Mouse (Mus musculus) MEL (cell line): Measurements from ENCODE around the gene Celf2.

ENCODE experiments used
- CTCF ChIP-seq, 3 experiments: IDR thresholded peaks in 2 of 3; conservative IDR thresholded peaks in 1 of 3; 2 replicates each; pipeline ENCODE4 v1.5.1; 2011 to 2012; ENCODE audit warnings: low read length in 3 of 3, low read depth in 2 of 3, mild to moderate bottlenecking in 2 of 3, improper control_type of control experiment in 1 of 3, inconsistent platforms in 1 of 3, mixed read lengths in 1 of 3, moderate library complexity in 1 of 3; ENCODE audit not compliant: control insufficient read depth in 1 of 3, insufficient read depth in 1 of 3, poor library complexity in 1 of 3, severe bottlenecking in 1 of 3
- ELF1 ChIP-seq: IDR thresholded peaks from 2 replicates; pipeline ENCODE4 v1.6.1; 2014; ENCODE audit warnings: low read depth, mild to moderate bottlenecking, inconsistent platforms, low read length, improper control_type of control experiment, moderate library complexity
- EP300 ChIP-seq, 2 experiments: IDR thresholded peaks; 2 replicates each; pipeline ENCODE4 v1.6.1; 2011; ENCODE audit warnings: improper control_type of control experiment in 2 of 2, low read length in 2 of 2, low read depth in 1 of 2, mild to moderate bottlenecking in 1 of 2
- MAX ChIP-seq: IDR thresholded peaks from 2 replicates; pipeline ENCODE4 v1.6.1; 2011; ENCODE audit warnings: low read length, improper control_type of control experiment
- MXI1 ChIP-seq: IDR thresholded peaks from 2 replicates; pipeline ENCODE4 v1.6.1; 2011; ENCODE audit warnings: mild to moderate bottlenecking, low read depth, low read length, improper control_type of control experiment
- POLR2AphosphoS2 ChIP-seq: IDR thresholded peaks from 2 replicates; pipeline ENCODE4 v1.6.1; 2011; ENCODE audit warnings: low read length, improper control_type of control experiment
- RCOR1 ChIP-seq: IDR thresholded peaks from 2 replicates; pipeline ENCODE4 v1.6.1; 2012; ENCODE audit warnings: low read depth, mild to moderate bottlenecking, inconsistent platforms, low read length, improper control_type of control experiment
- ZNF384 ChIP-seq: IDR thresholded peaks from 2 replicates; pipeline ENCODE4 v1.6.1; 2012; ENCODE audit warnings: low read depth, mild to moderate bottlenecking, inconsistent platforms, low read length, improper control_type of control experiment

DNA sequence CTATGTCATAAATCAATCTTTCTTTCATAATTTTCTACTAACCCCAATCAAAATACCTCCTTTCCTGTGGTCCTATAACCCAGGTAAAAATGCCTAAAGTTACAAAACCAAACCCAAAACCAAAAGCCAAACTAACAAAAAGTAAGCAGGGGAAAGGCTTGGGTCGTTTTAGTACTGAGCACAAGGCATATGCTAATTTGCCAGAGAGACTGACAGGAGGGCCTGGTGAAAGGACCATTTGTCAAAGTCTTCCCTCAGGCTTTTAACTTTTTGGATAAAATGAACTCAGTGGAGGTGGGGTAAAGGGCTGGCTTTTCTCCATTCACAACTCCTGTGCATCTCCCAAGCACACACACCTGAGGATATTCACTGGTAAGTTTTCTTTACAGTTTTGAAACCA is 463.2 kb downstream of the Celf2 start:
- TF ChIP-seq CTCF (IDR thresholded peaks at IDR 0.05 in 2 of 3, conservative IDR thresholded peaks at IDR 0.05 in 1 of 3; ENCODE audit: control insufficient read depth in 1 of 3, insufficient read depth in 1 of 3, low read depth in 2 of 3, low read length in 3 of 3, poor library complexity in 1 of 3, severe bottlenecking in 1 of 3), result no peak
- TF ChIP-seq EP300 (IDR thresholded peaks at IDR 0.05; ENCODE audit: low read depth in 1 of 2, low read length in 2 of 2), result no peak
- TF ChIP-seq RCOR1, result no peak
- no peak for TF ChIP-seq MXI1
- TF ChIP-seq POLR2AphosphoS2, result no peak
- TF ChIP-seq MAX, result no peak
- no peak for TF ChIP-seq ELF1
- TF ChIP-seq ZNF384, result no peak
